Mouse (Mus musculus) limb, embryonic 11.5 days (tissue): ENCODE results near the gene Actr3. TPM values are rescaled to one million over a fixed set of nuclear protein-coding genes. Genes with fewer than 3 reads are reported as not detected.

Experiments used
- ATAC-seq: fragments of 200-750 bp; cut with Nextera tagmentation; 2 replicates; pipeline ENCODE4 v1.8.0; 2017; ENCODE audit warnings: low read depth; ENCODE audit not compliant: insufficient number of reproducible peaks, low FRiP score, low TSS enrichment
- DNase-seq: peaks from one replicate; pipeline ENCODE4 v3.0.0-alpha.2; 2015; ENCODE audit warnings: low spot score
- H3K27ac ChIP-seq: fragments of 300-500 bp; sonication (generic); replicated peaks from 2 replicates; pipeline ENCODE4 v1.5.1; 2014; ENCODE audit warnings: low read depth, mild to moderate bottlenecking, low read length
- H3K27me3 ChIP-seq: fragments of 300-500 bp; sonication (generic); 2 replicates; pipeline ENCODE4 v1.6.1; 2014; ENCODE audit warnings: mild to moderate bottlenecking, low read length, mixed read lengths; ENCODE audit not compliant: control insufficient read depth, insufficient read depth
- H3K36me3 ChIP-seq: fragments of 300-500 bp; sonication (generic); 2 replicates; pipeline ENCODE4 v1.6.1; 2014; ENCODE audit warnings: mild to moderate bottlenecking, low read length, moderate library complexity, mixed read lengths; ENCODE audit not compliant: control insufficient read depth, insufficient read depth
- H3K4me1 ChIP-seq: fragments of 300-500 bp; sonication (generic); 2 replicates; pipeline ENCODE4 v1.6.1; 2014; ENCODE audit warnings: low read length, mixed read lengths; ENCODE audit not compliant: control insufficient read depth, insufficient read depth
- H3K4me2 ChIP-seq: fragments of 300-500 bp; sonication (generic); 2 replicates; pipeline ENCODE4 v1.6.1; 2014; ENCODE audit warnings: low read depth, mild to moderate bottlenecking, moderate library complexity; ENCODE audit not compliant: severe bottlenecking
- H3K4me3 ChIP-seq: fragments of 300-500 bp; sonication (generic); 2 replicates; pipeline ENCODE4 v1.5.1; 2014; ENCODE audit warnings: low read depth, low read length
- H3K9ac ChIP-seq: fragments of 300-500 bp; sonication (generic); 2 replicates; pipeline ENCODE4 v1.6.1; 2014; ENCODE audit warnings: mild to moderate bottlenecking, low read length
- H3K9me3 ChIP-seq: fragments of 300-500 bp; sonication (generic); 2 replicates; pipeline ENCODE4 v1.6.1; 2016; ENCODE audit warnings: low read length; ENCODE audit not compliant: control insufficient read depth
- WGBS: fragments of 180-500 bp; shearing (Covaris S2); extraction: QIAGEN DNeasy Blood & Tissue Kit; methylation state at CpG from one replicate; pipeline ENCODE4 v1.1.7; 2014; 5-methylcytosine and 5-hydroxymethylcytosine counted together
- polyA plus RNA-seq: library from polyadenylated mRNA; unstranded; fragments of >200 nt; fragmentation: Nextera tagmentation; extraction: Ambion mirVana; gene quantifications from 2 replicates; pipeline ENCODE4 v1.2.1, GENCODE M21; 2014

Gene Actr3
- polyA plus RNA-seq, 1 experiment from 2014 or later, result 234 TPM

DNA sequence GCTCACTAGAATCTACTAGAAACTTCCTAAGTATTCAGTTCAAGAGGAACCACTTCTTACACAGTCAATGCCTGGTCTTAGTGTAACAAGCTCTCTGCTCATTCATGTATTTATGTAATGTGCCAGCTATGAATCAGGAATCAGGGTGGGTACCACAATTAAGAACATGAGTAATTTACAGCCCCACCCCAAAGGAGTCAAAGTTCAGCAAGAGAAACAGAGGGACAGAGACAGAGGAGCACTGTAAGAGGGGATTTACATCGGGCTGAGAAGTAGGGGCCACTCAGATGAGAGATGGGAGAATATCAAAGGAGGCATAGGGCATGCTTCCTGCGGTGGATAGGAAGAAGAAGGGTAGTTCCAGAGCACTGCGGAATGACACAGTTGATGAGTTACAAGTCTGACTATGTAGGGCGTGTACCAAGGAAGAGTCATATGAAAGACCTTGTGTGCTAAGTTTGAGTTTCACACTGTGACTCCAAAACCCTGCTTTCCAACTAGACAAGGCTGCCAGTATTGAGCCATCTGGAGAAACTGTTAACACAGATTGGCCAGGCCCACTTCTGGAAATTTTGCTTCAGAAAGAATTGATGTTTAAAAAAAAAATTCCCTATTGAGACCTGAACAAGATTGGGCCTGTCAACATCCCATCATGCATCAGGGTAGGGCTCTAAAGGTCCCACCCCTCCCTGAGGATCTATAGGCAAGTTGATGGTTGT, 14.9 kb upstream of the Actr3 start:
- H3K9ac ChIP-seq, result no peak overlapping the region
- no peaks in the 10 kb centered on the region for H3K9me3 ChIP-seq
- ATAC-seq (no peak), DNase-seq (no peak)
- no peak overlapping the region for H3K4me3 ChIP-seq
- H3K27me3 ChIP-seq, result no peaks in the 10 kb centered on the region
- 89% methylated on average over 4 of the region's 4 CpGs for WGBS
- H3K4me2 ChIP-seq, result no peak overlapping the region
- no peak overlapping the region for H3K27ac ChIP-seq
- H3K4me1 ChIP-seq, result no peaks in the 10 kb centered on the region
- H3K36me3 ChIP-seq, result no peaks in the 10 kb centered on the region

DNA sequence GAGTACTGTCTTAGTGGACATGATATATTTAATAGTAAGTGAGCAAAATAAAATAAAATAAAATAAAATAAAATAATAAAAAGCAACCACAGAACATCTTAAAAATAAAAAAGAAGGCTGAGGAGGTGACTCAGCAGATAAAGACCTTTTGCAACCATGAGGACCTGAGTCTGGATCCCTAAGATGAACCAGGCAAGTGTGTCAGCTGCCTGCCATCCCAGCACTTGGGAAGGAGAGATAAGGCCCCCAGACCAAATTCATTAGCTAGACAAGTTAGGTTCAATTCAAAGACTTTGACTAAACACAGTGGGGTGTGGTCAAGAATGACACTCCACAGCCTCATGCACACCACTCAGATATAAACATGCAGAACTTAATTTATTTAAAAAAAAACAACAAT, 12.4 kb upstream of the Actr3 start:
- no peak for ATAC-seq
- no peaks in the 10 kb centered on the region for H3K9me3 ChIP-seq

DNA sequence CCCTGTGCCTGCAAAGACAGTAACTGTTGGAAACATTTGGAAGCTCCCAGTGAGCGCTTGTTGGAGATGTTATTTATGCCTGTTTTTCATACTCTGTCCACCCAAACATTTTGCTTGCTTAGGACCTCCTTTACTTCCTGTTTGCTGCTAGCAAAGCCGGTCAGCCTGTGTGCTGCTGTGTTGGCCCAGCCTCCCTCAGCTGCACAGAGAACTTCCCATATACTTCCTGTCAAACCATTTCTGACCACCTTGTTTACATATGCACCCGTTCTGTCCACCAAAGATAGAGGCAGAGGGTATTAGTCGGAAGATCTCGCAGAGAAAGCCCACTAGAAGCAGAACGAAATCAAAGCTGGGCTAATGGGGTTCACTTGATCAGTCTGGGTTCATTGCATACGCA, 6.2 kb upstream of the Actr3 start:
- Histone ChIP-seq H3K27me3 (no peaks in the 10 kb centered on the region), H3K9ac (no peak overlapping the region), H3K4me2 (no peak overlapping the region), H3K4me3 (no peak overlapping the region), H3K36me3 (no peaks in the 10 kb centered on the region), H3K4me1 (no peaks in the 10 kb centered on the region), H3K27ac (no peak overlapping the region), H3K9me3 (no peaks in the 10 kb centered on the region)
- ATAC-seq, result no peak
- 80% methylated on average over 7 of the region's 7 CpGs for WGBS
- no peak for DNase-seq

More for the DNA sequence above, 12.4 kb upstream of the Actr3 start:
- Histone ChIP-seq H3K27ac (no peak overlapping the region), H3K27me3 (no peaks in the 10 kb centered on the region), H3K4me3 (no peak overlapping the region), H3K36me3 (no peaks in the 10 kb centered on the region), H3K4me1 (no peaks in the 10 kb centered on the region), H3K9ac (no peak overlapping the region), H3K4me2 (no peak overlapping the region)
- no peak for DNase-seq

DNA sequence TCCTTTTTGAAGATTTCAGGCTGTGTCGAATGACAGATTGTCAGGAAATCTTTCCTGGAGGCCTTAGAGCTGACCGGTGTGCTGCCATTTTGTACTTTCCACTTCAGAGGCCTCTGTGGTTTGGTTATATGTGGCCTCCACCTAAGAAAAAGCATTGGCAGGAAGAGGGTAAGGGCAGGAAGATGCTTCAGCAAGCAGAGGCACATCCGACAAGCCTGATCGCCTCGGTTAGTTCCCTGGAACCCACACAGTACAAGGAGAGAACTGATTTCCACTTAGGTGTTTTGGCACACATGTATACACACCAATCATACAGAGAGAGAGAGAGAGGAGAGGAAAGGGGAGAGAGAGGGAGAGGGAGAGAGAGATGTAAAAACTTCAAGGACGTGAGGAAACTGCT, 5.7 kb upstream of the Actr3 start:
- ATAC-seq, result no peak
- H3K27me3 ChIP-seq, result no peaks in the 10 kb centered on the region
- no peak overlapping the region for H3K27ac ChIP-seq
- no peaks in the 10 kb centered on the region for H3K36me3 ChIP-seq
- H3K4me1 ChIP-seq, result no peaks in the 10 kb centered on the region
- DNase-seq, result no peak
- H3K4me2 ChIP-seq, result no peak overlapping the region
- H3K9me3 ChIP-seq, result no peaks in the 10 kb centered on the region
- no peak overlapping the region for H3K4me3 ChIP-seq
- H3K9ac ChIP-seq, result no peak overlapping the region
- WGBS, result 78% methylated on average over 6 of the region's 6 CpGs

DNA sequence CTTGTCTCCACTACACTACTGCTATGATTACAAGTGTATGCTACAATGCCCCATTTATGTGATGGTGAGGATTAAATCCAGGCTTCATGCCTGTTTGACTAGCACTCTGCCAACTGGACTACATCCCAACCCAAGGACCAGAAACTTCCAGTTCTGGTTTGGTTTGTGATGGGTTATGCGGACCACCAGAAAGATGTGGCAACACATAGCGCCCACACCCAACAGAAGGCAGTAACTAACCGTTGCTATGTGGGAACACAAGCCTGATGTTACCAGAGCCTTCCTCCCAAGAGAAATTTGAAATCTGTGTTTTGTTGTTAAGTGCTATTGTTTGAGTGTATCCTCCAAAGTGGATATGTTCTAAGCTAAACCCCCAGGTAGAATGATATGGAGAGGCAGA, 4.0 kb upstream of the Actr3 start:
- Histone ChIP-seq H3K36me3 (no peaks in the 10 kb centered on the region), H3K27ac (no peak overlapping the region), H3K4me3 (no peak overlapping the region), H3K27me3 (no peaks in the 10 kb centered on the region), H3K4me1 (no peaks in the 10 kb centered on the region), H3K9me3 (no peaks in the 10 kb centered on the region), H3K4me2 (no peak overlapping the region), H3K9ac (no peak overlapping the region)
- ATAC-seq, result no peak
- WGBS, result 89% methylated on average over 3 of the region's 3 CpGs
- DNase-seq, result no peak

DNA sequence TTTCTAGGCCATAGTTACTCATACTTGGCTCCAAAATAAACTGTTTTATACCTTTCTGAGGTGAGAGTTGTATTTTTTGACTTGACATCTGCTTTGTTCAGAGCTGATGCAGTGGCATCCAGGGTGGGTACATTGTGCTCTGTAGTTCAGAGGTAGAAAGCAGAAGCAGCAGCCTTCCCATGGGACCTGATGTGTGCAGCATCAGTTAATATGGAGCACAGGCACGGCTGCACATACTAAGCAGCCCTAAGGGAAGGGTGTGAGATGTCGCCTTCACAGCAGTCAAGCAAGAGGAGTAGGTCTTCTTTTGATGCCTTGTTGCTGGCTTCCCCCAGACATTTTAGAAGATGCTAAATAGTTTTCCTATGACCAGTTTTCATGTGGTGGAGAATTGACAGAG, 3.3 kb upstream of the Actr3 start:
- no peak for ATAC-seq
- H3K4me3 ChIP-seq, result no peak overlapping the region
- WGBS, result 83% methylated on average over 2 of the region's 2 CpGs

DNA sequence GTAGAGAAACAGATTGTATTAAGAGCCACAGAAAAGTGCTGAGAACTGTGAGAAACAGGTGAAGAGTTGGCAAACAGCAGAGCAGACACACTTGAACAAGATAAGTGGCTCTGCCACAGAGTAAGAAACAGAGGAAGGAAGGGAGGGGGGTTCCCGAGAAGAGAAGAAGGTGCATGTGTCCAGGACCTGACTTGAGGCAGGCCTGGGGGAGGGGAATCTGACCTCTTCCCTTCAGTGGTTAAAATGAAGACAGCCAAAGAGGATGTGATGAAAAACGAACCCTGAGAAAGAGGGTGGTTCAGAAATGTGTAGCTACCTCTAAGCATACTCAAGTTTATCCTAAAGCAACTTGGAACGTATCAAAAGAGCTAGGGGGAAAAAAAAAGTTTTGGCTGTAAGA, 2.4 kb upstream of the Actr3 start:
- 55% methylated on average over 3 of the region's 3 CpGs for WGBS
- H3K9ac ChIP-seq, result no peak overlapping the region
- DNase-seq (no peak), ATAC-seq (no peak)
- peaks cover 2% of the 10 kb centered on the region; the same call in 1 of the 2 replicates for H3K4me1 ChIP-seq
- no peaks in the 10 kb centered on the region for H3K36me3 ChIP-seq
- H3K27me3 ChIP-seq, result no peaks in the 10 kb centered on the region
- no peak overlapping the region for H3K4me3 ChIP-seq
- H3K9me3 ChIP-seq, result no peaks in the 10 kb centered on the region
- H3K27ac ChIP-seq, result no peak overlapping the region
- H3K4me2 ChIP-seq, result no peak overlapping the region

More for the DNA sequence above, 3.3 kb upstream of the Actr3 start:
- Histone ChIP-seq H3K27ac (no peak overlapping the region), H3K9ac (no peak overlapping the region), H3K4me1 (no peaks in the 10 kb centered on the region), H3K27me3 (no peaks in the 10 kb centered on the region), H3K36me3 (no peaks in the 10 kb centered on the region), H3K9me3 (no peaks in the 10 kb centered on the region), H3K4me2 (no peak overlapping the region)
- DNase-seq, result no peak

DNA sequence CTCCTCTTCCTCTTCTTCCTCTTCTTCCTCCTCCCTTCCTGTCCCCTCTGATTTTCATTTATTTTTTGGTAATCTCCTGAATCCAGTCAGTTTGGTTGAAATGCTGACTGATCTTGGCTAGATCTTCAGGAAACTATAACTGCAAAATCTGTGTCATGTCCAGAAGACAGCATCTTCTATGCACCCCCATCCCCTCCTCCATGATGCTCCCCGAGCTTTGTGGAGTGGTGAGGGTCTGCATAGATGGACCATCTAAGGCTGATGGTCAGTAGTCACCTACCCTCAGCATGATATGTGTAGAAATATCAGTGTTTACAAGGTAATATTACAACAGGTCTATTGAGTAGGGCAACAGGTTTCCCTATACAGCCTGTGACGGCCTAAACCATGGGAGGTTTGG, 1.6 kb upstream of the Actr3 start:
- DNase-seq (no peak), ATAC-seq (no peak)
- Histone ChIP-seq H3K4me2 (no peak overlapping the region), H3K4me1 (peaks cover 3% of the 10 kb centered on the region; the same call in 1 of the 2 replicates), H3K27me3 (no peaks in the 10 kb centered on the region), H3K9ac (no peak overlapping the region), H3K9me3 (no peaks in the 10 kb centered on the region), H3K27ac (no peak overlapping the region), H3K36me3 (no peaks in the 10 kb centered on the region), H3K4me3 (no peak overlapping the region)
- WGBS, result 95% methylated on average over 2 of the region's 2 CpGs

DNA sequence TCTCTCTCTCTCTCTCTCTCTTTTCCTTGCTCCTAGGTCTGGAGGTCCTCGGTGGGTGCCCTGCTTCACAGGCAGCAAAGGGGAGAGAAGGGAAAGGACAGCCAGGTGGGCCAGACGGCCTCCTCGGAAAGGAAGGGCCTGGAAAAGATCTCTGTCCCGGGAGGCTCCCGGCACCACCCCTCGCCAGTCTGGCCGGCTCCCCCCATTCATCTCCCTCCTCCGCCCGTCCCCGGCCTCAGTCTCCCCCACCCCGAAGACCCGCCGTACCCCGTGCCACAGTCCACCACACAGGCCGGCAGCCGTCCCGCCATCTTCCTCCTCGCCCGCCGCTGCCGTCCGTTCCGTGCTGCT, 534 bp downstream of the Actr3 start:
- DNase-seq (no peak), ATAC-seq (no peak; the same call in 1 of the 2 replicates)
- Histone ChIP-seq H3K36me3 (no peaks in the 10 kb centered on the region), H3K27ac (peak overlapping the region; percentile 93), H3K4me1 (peaks cover 3% of the 10 kb centered on the region; the same call in 1 of the 2 replicates), H3K9ac (peak overlapping the region; percentile 85), H3K27me3 (no peaks in the 10 kb centered on the region), H3K4me3 (peak overlapping the region; percentile 62), H3K4me2 (peak overlapping the region; percentile 52), H3K9me3 (no peaks in the 10 kb centered on the region)
- 0% methylated on average over 16 of the region's 23 CpGs for WGBS
